Mouse (Mus musculus): ENCODE results near the gene Ccn2. TPM values are rescaled to one million over a fixed set of nuclear protein-coding genes. Genes with fewer than 3 reads are reported as not detected.

The Ccn2 gene
- 199 and 433 TPM in 2 replicates for polyA plus RNA-seq (2012; rRNA removed)

- WGBS: under 1% methylated on average over 53 of the region's 53 CpGs
- H3K4me1 ChIP-seq (ENCODE audit: control insufficient read depth, insufficient read depth, low read length): peaks cover 9% of the 10 kb centered on the region
Measured at GRCm38 (mm10) chr10:24595250-24596002, at the start of gene Ccn2. TSS of gene Ccn2 (plus strand) at chr10:24595442.

DNA sequence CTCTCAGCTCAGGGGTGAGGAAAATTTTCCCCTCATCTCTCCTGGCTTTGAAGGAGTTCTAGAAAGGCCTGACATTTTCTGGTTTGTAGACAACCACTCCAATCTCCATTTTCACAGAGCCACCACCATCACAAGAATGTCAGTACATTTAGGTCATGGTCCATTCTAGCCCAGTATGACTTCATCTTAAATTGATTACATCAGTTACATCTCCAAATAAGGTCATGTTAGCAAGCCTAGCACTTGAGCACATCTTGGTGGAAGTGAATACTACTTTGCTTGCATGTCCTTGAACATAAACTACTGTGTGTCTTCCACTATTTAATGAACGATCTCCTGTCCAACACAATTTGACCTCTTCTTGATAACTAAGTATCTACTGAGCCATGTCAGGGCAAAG is 42.4 kb upstream of the Ccn2 start:
- Histone ChIP-seq H3K4me1 (ENCODE audit: control insufficient read depth, insufficient read depth, low read length) (no peaks in the 10 kb centered on the region), H3K4me3 (replicated peaks; ENCODE audit: extremely low read depth, low read depth, low read length) (no peak overlapping the region)
- 73% methylated on average over 1 of the region's 1 CpGs for WGBS
- no peak for TF ChIP-seq CTCF (IDR thresholded peaks at IDR 0.05; ENCODE audit: insufficient read depth, low read length)
- no peak for TF ChIP-seq POLR2A (IDR thresholded peaks at IDR 0.05; ENCODE audit: borderline replicate concordance, extremely low read depth, low read depth, low read length)
- no peak for DNase-seq

More at GRCm38 (mm10) chr10:24595250-24596002, at the start of gene Ccn2:
- peak; percentile 82 for DNase-seq
- TF ChIP-seq POLR2A (IDR thresholded peaks at IDR 0.05; ENCODE audit: borderline replicate concordance, extremely low read depth, low read depth, low read length) (peak; percentile 88), CTCF (IDR thresholded peaks at IDR 0.05; ENCODE audit: insufficient read depth, low read length) (no peak)
- H3K4me3 ChIP-seq (replicated peaks; ENCODE audit: extremely low read depth, low read depth, low read length): peak within 1 kb of the TSS; percentile 96

GRCm38 (mm10) chr10:24554091-24554490 is 41.2 kb upstream of the Ccn2 start:
- TF ChIP-seq CTCF (IDR thresholded peaks at IDR 0.05; ENCODE audit: insufficient read depth, low read length): no peak
- TF ChIP-seq POLR2A (IDR thresholded peaks at IDR 0.05; ENCODE audit: borderline replicate concordance, extremely low read depth, low read depth, low read length): no peak

DNA sequence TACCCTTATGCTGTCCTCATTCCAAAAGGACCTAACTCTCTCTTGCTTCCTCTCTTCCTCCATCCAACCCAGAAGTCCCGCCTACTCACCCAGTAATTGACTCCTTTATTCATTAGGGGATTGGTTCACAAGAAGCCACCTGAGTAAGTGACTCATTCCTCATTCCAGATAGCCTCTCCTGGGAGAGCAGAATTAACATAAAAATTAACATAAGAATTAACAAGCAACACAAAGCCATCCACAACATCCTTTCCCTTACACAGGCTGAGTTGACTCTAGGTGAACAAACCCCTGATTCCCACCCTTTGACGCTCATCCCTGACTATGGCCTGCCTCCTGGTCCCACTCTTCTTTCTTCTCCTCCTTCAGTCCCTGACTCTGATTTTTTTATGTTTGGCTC is 36.9 kb upstream of the Ccn2 start:
- no peak for TF ChIP-seq POLR2A (IDR thresholded peaks at IDR 0.05; ENCODE audit: borderline replicate concordance, extremely low read depth, low read depth, low read length)
- no peak for TF ChIP-seq CTCF (IDR thresholded peaks at IDR 0.05; ENCODE audit: insufficient read depth, low read length)
- DNase-seq: no peak
- WGBS: 95% methylated on average over 2 of the region's 2 CpGs
- no peaks in the 10 kb centered on the region for H3K4me1 ChIP-seq (ENCODE audit: control insufficient read depth, insufficient read depth, low read length)
- no peak overlapping the region for H3K4me3 ChIP-seq (replicated peaks; ENCODE audit: extremely low read depth, low read depth, low read length)

More at GRCm38 (mm10) chr10:24554091-24554490, 41.2 kb upstream of the Ccn2 start:
- 40% methylated on average over 2 of the region's 2 CpGs for WGBS
- no peak for DNase-seq
- Histone ChIP-seq H3K4me1 (ENCODE audit: control insufficient read depth, insufficient read depth, low read length) (no peaks in the 10 kb centered on the region), H3K4me3 (replicated peaks; ENCODE audit: extremely low read depth, low read depth, low read length) (no peak overlapping the region)

DNA sequence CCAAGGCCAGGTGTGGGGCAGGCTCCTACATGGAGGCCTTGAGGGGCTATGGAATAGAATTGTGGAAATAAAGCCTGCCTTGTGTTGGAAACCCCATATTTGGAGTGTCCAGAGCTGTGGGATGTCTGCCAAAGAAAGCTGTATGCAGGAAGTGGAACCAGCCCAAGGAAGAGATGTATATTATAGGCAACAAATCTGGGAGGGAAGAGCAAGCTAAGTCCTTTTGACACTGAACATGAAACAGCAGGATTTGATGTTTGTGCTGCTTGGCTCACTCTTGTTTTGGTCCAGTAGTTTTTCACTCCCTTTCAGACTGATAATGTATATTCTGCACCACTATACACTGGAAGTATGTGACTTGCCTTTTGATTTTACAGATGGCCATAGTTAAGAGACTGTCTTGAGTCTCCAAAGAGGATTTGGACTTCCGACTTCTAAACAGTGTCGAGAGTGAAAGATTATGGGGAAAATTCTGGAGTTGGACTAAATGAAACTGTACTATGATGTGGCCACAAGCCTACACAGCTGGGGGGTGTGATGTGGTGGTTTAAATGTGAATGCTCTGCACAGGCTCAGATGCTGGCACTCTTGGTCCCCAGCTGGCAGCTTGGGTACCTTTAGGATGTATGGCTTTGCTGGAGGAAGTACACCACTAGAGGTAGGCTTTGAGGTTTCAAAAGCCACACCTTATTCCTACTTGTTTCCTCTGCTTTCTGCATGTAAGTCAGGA is 25.4 kb upstream of the Ccn2 start:
- Histone ChIP-seq H3K4me3 (replicated peaks; ENCODE audit: extremely low read depth, low read depth, low read length) (no peak overlapping the region), H3K4me1 (ENCODE audit: control insufficient read depth, insufficient read depth, low read length) (no peaks in the 10 kb centered on the region)
- DNase-seq: no peak
- no peak for TF ChIP-seq POLR2A (IDR thresholded peaks at IDR 0.05; ENCODE audit: borderline replicate concordance, extremely low read depth, low read depth, low read length)
- no peak for TF ChIP-seq CTCF (IDR thresholded peaks at IDR 0.05; ENCODE audit: insufficient read depth, low read length)
- WGBS: 69% methylated on average over 2 of the region's 2 CpGs

GRCm38 (mm10) chr10:24572044-24572960 is 22.9 kb upstream of the Ccn2 start:
- Histone ChIP-seq H3K4me3 (replicated peaks; ENCODE audit: extremely low read depth, low read depth, low read length) (no peak overlapping the region), H3K4me1 (ENCODE audit: control insufficient read depth, insufficient read depth, low read length) (no peaks in the 10 kb centered on the region)
- DNase-seq: no peak
- no peak for TF ChIP-seq CTCF (IDR thresholded peaks at IDR 0.05; ENCODE audit: insufficient read depth, low read length)
- no peak for TF ChIP-seq POLR2A (IDR thresholded peaks at IDR 0.05; ENCODE audit: borderline replicate concordance, extremely low read depth, low read depth, low read length)
- 58% methylated on average over 4 of the region's 4 CpGs for WGBS

DNA sequence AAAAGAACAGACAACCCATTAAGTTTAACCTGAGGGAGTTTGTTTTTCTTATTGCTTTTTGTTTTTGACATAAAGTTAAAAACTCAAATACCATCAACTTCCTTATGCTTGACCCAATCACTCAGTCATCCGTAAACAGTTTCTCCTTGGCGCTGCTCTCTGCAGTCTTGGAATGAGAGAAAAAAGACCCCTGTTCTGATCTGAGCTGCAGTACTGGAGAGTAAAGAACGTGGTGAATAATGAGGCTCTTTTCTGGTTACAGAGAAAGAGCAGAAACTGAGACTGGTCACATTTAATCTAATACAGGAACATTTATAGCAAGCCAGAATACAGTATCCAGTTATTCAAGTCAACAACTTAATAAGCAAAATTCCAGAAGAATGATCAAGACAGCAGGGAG is 21.8 kb upstream of the Ccn2 start:
- H3K4me1 ChIP-seq (ENCODE audit: control insufficient read depth, insufficient read depth, low read length): no peaks in the 10 kb centered on the region
- 71% methylated on average over 3 of the region's 3 CpGs for WGBS
- no peak overlapping the region for H3K4me3 ChIP-seq (replicated peaks; ENCODE audit: extremely low read depth, low read depth, low read length)
- TF ChIP-seq CTCF (IDR thresholded peaks at IDR 0.05; ENCODE audit: insufficient read depth, low read length) (no peak), POLR2A (IDR thresholded peaks at IDR 0.05; ENCODE audit: borderline replicate concordance, extremely low read depth, low read depth, low read length) (no peak)
- no peak for DNase-seq

DNA sequence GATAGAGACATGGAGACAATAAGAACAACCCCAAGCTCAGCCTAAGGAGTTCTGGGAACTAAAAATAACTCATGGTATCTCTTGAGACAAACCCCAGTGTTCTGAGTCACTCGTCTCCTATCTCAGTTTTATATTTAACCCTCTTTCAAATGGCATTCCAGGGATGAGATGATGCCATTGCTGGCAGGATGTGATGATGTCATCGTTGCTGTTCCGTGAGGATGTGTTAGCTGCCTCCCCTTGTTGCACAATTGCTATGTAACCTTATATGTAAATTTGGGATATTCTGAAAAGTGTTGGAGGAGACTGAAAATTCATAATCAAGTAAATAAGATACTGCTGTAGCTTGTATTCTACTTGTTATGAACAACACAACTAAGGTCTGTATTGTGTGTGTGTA is 14.2 kb upstream of the Ccn2 start:
- TF ChIP-seq CTCF (IDR thresholded peaks at IDR 0.05; ENCODE audit: insufficient read depth, low read length) (no peak), POLR2A (IDR thresholded peaks at IDR 0.05; ENCODE audit: borderline replicate concordance, extremely low read depth, low read depth, low read length) (no peak)

DNA sequence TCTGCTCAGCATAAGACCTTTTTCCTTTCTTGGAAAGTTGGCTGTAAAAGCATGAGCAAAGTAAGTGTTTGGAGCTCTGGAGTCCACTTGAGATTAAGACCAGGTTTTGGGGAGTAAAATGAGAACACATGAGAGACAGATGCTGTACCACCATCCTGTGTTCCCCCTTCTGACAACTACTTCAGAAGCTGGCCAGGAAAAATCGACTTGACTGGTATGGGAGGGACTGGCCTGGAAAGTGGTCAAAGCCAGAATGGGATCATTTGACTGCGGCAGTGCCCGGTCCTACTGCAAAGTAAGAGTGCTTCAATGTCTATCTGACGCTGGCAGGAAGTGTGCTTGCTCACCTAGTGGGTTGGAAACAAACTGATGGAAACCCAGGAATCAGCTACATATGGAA is 6.4 kb upstream of the Ccn2 start:
- peaks cover 9% of the 10 kb centered on the region for H3K4me1 ChIP-seq (ENCODE audit: control insufficient read depth, insufficient read depth, low read length)
- 69% methylated on average over 4 of the region's 4 CpGs for WGBS
- DNase-seq: no peak
- TF ChIP-seq POLR2A (IDR thresholded peaks at IDR 0.05; ENCODE audit: borderline replicate concordance, extremely low read depth, low read depth, low read length) (no peak), CTCF (IDR thresholded peaks at IDR 0.05; ENCODE audit: insufficient read depth, low read length) (no peak)
- no peak overlapping the region for H3K4me3 ChIP-seq (replicated peaks; ENCODE audit: extremely low read depth, low read depth, low read length)

More for the DNA sequence above, 14.2 kb upstream of the Ccn2 start:
- no peak overlapping the region for H3K4me3 ChIP-seq (replicated peaks; ENCODE audit: extremely low read depth, low read depth, low read length)
- DNase-seq: no peak
- WGBS: 43% methylated on average over 3 of the region's 3 CpGs
- no peaks in the 10 kb centered on the region for H3K4me1 ChIP-seq (ENCODE audit: control insufficient read depth, insufficient read depth, low read length)

Data from lung, adult 2 months (tissue).